14 mouse cellular contexts compared by ENCODE assay signal in the genomic region with DNA sequence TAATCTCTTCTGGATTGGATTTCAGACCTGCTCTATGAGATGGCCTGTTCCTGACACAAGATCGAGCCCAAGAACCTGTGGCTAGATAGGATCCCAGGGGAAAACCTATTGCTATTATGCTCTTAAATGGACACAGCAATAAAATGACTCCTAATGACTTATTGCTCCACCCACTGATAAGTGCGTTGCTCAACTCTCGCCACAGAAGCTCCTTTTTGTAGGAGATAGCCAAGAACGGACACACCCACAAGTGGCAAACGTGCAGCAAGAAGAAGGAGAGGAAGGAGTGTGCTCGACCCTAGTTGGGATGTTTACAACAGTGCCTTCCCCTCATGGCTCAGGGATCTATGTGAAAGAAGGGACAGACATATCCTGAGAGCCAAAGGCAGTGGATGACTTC. TPM values are rescaled to one million over a fixed set of nuclear protein-coding genes. Genes with fewer than 3 reads are reported as not detected.
A peak's percentile ranks its signal among the peaks of the same experiment; 100 is the strongest.
DNase-seq lines count a peak whose midpoint lies in the region; ATAC-seq and TF ChIP-seq lines count a peak whose summit lies in the region.
"Had no signal": no experiment of that assay in that cellular context is flagged by ENCODE, and none has a peak within 500 bp of the region (broad histone marks: within the 10 kb centered on the region; RNA-seq: fewer than 3 reads in every experiment).

No protein-coding gene starts in this region.

- no peak for DNase-seq in midbrain, embryonic 14.5 days
- DNase-seq in midbrain, postnatal 0 days (ENCODE audit: low spot score), result no peak
- peak; percentile 40 for DNase-seq in lung, postnatal 14 days
- no peak for DNase-seq in spleen, postnatal 10 days (ENCODE audit: low spot score in 2 of 2)
- no peak for DNase-seq in ovary, postnatal 14 days (ENCODE audit: low spot score)
- no peak for DNase-seq in right cerebral cortex, postnatal 4 days
- DNase-seq: adrenal gland, postnatal 36 days; cerebellum, adult 2 months; embryo, embryonic 11 days; heart, postnatal 4 days; kidney, adult 18-20 months had no signal

- H3K27me3 ChIP-seq in midbrain, embryonic 14.5 days (ENCODE audit: control insufficient read depth, insufficient read depth, low read length), result no peaks in the 10 kb centered on the region
- no peaks in the 10 kb centered on the region for H3K27me3 ChIP-seq in midbrain, postnatal 0 days (ENCODE audit: insufficient read depth, low read length)
- H3K27me3 ChIP-seq in liver, embryonic 12.5 days (replicated peaks), result no peaks in the 10 kb centered on the region
- H3K27me3 ChIP-seq in stomach, embryonic 16.5 days (ENCODE audit: control insufficient read depth, insufficient read depth, low read length), result no peaks in the 10 kb centered on the region

- no peak overlapping the region for H3K4me3 ChIP-seq in midbrain, embryonic 14.5 days (replicated peaks; ENCODE audit: low read depth, low read length)
- no peak overlapping the region for H3K4me3 ChIP-seq in midbrain, postnatal 0 days (ENCODE audit: low read depth, low read length)
- no peak overlapping the region for H3K4me3 ChIP-seq in liver, embryonic 12.5 days
- H3K4me3 ChIP-seq in stomach, embryonic 16.5 days (replicated peaks; ENCODE audit: low read length), result no peak overlapping the region
- H3K4me3 ChIP-seq: erythroblast, embryonic 14.5 days had no signal

- no peaks in the 10 kb centered on the region for H3K36me3 ChIP-seq in midbrain, embryonic 14.5 days (ENCODE audit: control insufficient read depth, insufficient read depth, low read length)
- no peaks in the 10 kb centered on the region for H3K36me3 ChIP-seq in midbrain, postnatal 0 days (ENCODE audit: insufficient read depth, low read length)
- peaks cover 2% of the 10 kb centered on the region; the same call in 1 of the 2 replicates for H3K36me3 ChIP-seq in liver, embryonic 12.5 days
- peaks cover 2% of the 10 kb centered on the region; the same call in 1 of the 2 replicates for H3K36me3 ChIP-seq in stomach, embryonic 16.5 days (ENCODE audit: control insufficient read depth, insufficient read depth, low read length)

- WGBS in midbrain, embryonic 14.5 days, result 95% methylated on average over 6 of the region's 6 CpGs
- 89% methylated on average over 6 of the region's 6 CpGs for WGBS in midbrain, postnatal 0 days
- WGBS in liver, embryonic 12.5 days (ENCODE audit: insufficient replicate concordance), result 15% methylated on average over 6 of the region's 6 CpGs
- WGBS in stomach, embryonic 16.5 days, result 46% methylated on average over 6 of the region's 6 CpGs

- no peak for TF ChIP-seq CTCF in midbrain, postnatal 0 days (IDR thresholded peaks at IDR 0.05)

- 0 out of 2 replicates have a peak, but pooled peaks have one; percentile 44 for ATAC-seq in midbrain, embryonic 14.5 days (ENCODE audit: low FRiP score, low TSS enrichment)
- no peak for ATAC-seq in midbrain, postnatal 0 days (ENCODE audit: low FRiP score)
- peak; percentile 83 for ATAC-seq in liver, embryonic 12.5 days
- peak; percentile 41; the same call in 1 of the 2 replicates for ATAC-seq in stomach, embryonic 16.5 days (ENCODE audit: insufficient read depth, low FRiP score)

- no peaks in the 10 kb centered on the region for H3K9me3 ChIP-seq in midbrain, embryonic 14.5 days (ENCODE audit: control insufficient read depth, low read length)
- no peaks in the 10 kb centered on the region for H3K9me3 ChIP-seq in midbrain, postnatal 0 days (ENCODE audit: low read length)
- no peaks in the 10 kb centered on the region for H3K9me3 ChIP-seq in liver, embryonic 12.5 days (replicated peaks)
- H3K9me3 ChIP-seq in stomach, embryonic 16.5 days (replicated peaks; ENCODE audit: control insufficient read depth, low read length), result no peaks in the 10 kb centered on the region

- no peak overlapping the region for H3K4me2 ChIP-seq in midbrain, embryonic 14.5 days (ENCODE audit: low read length)
- H3K4me2 ChIP-seq in midbrain, postnatal 0 days (ENCODE audit: low read depth, low read length, poor library complexity, severe bottlenecking), result no peak overlapping the region
- H3K4me2 ChIP-seq in liver, embryonic 12.5 days, result peak overlapping the region; percentile 45
- no peak overlapping the region for H3K4me2 ChIP-seq in stomach, embryonic 16.5 days (ENCODE audit: low read depth, low read length)

- H3K27ac ChIP-seq in midbrain, embryonic 14.5 days (replicated peaks; ENCODE audit: low read depth, low read length), result no peak overlapping the region
- no peak overlapping the region for H3K27ac ChIP-seq in midbrain, postnatal 0 days (ENCODE audit: low read depth, low read length)
- peak overlapping the region; percentile 23; the same call in 1 of the 2 replicates for H3K27ac ChIP-seq in liver, embryonic 12.5 days
- H3K27ac ChIP-seq in stomach, embryonic 16.5 days (ENCODE audit: low read length), result no peak overlapping the region

- H3K4me1 ChIP-seq in midbrain, embryonic 14.5 days (ENCODE audit: control insufficient read depth, insufficient read depth, low read length), result no peaks in the 10 kb centered on the region
- no peaks in the 10 kb centered on the region for H3K4me1 ChIP-seq in midbrain, postnatal 0 days (ENCODE audit: insufficient read depth, low read length)
- peaks cover 16% of the 10 kb centered on the region for H3K4me1 ChIP-seq in liver, embryonic 12.5 days
- peaks cover 17% of the 10 kb centered on the region for H3K4me1 ChIP-seq in stomach, embryonic 16.5 days (ENCODE audit: control insufficient read depth, insufficient read depth, low read length)

- no peak overlapping the region for H3K9ac ChIP-seq in midbrain, embryonic 14.5 days (replicated peaks; ENCODE audit: low read length)
- H3K9ac ChIP-seq in midbrain, postnatal 0 days (replicated peaks; ENCODE audit: low read length, poor library complexity, severe bottlenecking), result no peak overlapping the region
- no peak overlapping the region for H3K9ac ChIP-seq in liver, embryonic 12.5 days
- H3K9ac ChIP-seq in stomach, embryonic 16.5 days (ENCODE audit: low read length), result no peak overlapping the region

RNA-seq across cellular contexts. Expression of gene Ahr, which starts 7.4 kb away (rescaled TPM):
- 2.4 and 2.9 TPM in 2 replicates for polyA plus RNA-seq in midbrain, embryonic 14.5 days (2014; fragmentation: Nextera tagmentation; extraction: Ambion mirVana)
- total RNA-seq in midbrain, postnatal 0 days (2014; rRNA removed), result 10.6 and 11.3 TPM in 2 replicates
- 2.5 and 2.7 TPM in 2 replicates for polyA plus RNA-seq in midbrain, postnatal 0 days (2015; fragmentation: Nextera tagmentation; extraction: Ambion mirVana)
- 3.1 and 3.6 TPM in 2 replicates for polyA plus RNA-seq in liver, embryonic 12.5 days (2016; fragmentation: Nextera tagmentation; extraction: Ambion mirVana)
- 14.8 and 15.1 TPM in 2 replicates for polyA plus RNA-seq in stomach, embryonic 16.5 days (2015; fragmentation: Nextera tagmentation; extraction: Ambion mirVana)
